Mouse (Mus musculus) ovary, postnatal 36 days (tissue): ENCODE results near the gene Cacng5.

Experiments
- DNase-seq: peaks from one replicate; pipeline ENCODE4 v3.0.0; 2022; ENCODE audit warnings: low spot score, mixed read lengths

Gene Cacng5

GRCm38 (mm10) chr11:107914634-107915226, at the start of gene Cacng5:
Gene Cacng5, minus strand, starts transcription at chr11:107915055.
- DNase-seq, result peak; percentile 10

DNA sequence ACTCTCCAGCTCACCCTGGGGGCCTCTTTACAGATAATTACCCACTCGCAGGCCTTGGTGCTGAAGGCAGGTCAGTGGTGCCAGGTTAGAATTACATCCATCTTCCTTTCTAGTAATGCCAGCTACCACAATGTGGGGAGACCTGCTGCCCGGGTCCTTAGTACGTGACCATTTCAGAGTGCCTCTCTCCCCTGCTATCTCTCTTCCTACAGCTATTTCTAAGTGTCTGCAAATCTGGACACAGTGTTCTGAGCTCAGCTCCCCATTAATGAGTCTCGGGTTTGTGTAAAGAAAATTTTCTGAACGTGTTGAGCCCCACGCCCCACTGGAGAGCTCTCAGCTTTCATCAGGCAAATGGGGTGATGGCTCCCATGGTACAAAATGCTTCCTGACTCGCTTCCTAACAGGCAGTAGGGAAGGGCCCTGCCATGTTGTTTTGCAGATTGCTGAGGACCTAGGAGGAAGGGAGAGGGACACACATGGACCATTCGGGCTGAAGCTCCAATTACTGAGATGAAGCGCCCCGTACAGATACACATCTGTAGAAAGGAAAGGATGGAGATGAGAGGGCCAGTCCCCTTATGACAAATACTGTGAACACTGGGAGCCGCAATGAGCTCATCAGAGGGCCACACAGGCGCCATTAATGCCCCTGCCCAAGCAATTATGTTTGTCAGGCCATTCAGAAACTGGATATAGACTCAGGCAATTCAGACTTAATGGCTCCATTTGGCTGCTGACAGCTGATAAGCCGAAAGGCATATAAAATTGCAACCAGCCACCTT, 42.9 kb upstream of the Cacng5 start:
- no peak for DNase-seq

DNA sequence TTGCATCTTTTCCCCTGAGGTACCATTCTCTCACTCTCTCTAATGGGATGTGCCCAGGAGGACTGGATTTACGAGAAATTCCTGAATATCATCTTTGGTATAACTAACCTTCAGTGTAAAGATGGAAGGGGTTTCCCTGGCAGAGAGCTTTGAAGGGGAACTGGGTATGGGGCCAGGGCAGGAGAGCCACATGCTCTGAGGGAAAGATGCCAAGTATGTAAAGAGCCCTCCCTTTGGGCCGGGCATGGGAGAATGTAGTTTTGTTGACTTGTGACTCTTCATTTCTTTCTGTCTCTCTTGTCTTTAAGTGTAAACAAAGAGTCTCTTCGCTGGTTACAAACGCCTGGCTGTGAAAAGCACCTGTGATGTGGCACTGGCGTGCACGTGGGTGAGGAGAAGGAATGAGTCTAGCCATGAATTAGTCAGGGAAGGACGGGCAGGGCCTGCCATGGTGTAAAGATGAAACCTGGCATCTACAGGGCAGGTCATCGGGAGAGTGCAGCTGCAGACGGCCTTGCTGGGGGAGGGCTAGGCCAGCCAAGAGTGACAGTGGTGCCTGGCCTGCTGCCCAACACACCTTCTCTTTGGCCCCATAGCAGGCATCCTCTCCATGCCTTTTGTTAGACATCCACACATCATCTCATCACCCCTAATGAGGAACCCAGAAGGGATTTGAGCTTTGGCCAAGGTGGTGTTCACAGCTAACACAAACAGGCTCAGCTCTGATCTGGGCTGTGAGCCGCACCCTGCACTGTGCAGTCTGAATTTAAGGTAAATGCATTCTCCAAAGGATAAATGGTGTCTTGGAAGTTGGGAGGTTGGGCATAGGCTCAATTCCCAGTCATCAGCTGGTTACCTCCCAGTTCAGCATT, 40.6 kb upstream of the Cacng5 start:
- DNase-seq, result no peak

GRCm38 (mm10) chr11:107951431-107951830, 36.6 kb upstream of the Cacng5 start:
- no peak for DNase-seq

DNA sequence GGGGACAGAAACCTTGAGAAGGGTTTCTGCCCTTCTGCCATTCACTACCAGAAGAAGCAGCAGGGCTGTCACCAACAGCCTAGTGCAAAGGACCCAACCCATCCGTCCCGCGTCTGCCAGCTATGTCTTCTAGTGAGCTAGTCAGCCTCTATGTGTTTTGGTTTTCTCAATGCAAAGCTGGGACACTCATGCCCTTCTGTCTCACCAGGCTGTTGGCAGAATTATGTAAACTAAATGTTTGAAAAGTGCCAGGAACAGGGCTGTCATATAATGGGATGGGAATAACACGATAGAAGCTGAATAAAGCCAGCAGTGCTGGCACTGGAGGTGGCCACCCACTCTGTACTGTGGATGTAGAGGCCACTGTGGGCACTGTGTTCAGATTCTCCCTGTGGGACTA, 35.8 kb upstream of the Cacng5 start:
- DNase-seq, result no peak

DNA sequence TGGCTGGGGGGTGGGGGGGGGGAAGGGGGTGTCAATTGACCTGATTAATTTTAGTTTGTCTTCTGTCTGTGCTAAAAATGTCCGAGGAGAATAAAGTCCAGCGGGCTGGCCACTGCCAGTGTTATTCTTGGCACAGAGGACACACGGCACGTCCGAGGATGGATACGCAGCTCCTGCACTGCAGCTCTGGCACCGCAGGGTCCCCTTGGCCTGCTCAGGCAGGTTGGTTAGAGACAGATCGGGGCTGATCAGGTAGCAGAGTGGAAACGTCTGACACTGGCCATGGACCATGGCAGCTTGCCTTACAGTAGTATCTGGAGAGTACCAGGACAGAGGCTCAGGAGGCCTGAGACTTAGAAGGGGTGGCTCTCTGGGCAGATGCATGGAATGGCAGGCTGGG, 35.4 kb upstream of the Cacng5 start:
- DNase-seq, result no peak

- DNase-seq, result no peak
Observed at GRCm38 (mm10) chr11:107947951-107948350, 33.1 kb upstream of the Cacng5 start.

DNA sequence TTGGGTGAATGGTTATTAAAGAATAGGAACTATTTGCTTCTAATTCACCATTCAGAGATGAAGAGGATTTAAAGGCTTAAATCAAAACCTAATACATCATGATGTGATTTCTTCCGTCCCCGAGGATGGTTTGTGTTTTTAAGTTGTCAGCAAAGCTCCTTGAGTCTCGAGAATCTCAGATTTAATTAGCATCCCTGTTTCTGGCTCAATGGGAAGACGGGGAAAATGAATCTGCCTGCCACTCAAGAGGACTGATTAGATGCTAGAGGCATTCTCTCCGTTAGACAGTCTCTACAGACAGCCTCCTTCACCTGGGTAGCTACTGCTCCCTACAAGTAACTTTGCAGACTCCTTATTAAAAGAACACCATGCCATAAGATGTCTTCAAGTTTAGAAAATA, 32.0 kb upstream of the Cacng5 start:
- DNase-seq, result no peak

GRCm38 (mm10) chr11:107936929-107937328, 22.1 kb upstream of the Cacng5 start:
- DNase-seq, result no peak

DNA sequence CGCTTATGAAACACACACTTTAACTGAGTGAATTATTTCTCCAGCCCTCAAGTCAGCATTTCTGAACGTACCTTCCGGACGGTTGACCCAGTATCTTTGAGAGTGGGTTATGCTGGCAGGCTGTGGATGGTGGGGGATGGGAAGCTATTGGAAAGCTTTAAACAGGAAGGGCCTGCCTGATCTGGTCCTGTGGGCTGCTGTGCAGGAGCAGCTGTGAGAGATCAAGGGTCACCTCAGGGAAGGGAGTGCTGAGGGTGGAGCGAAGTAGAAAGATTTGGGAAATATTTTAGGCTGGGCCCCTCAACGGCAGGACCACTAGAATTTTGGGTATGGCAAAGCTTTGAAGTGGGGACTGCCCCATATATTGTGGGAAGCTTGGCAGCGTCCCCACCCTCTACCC, 16.9 kb upstream of the Cacng5 start:
- no peak for DNase-seq

- no peak for DNase-seq
Observed at GRCm38 (mm10) chr11:107931288-107931687, 16.4 kb upstream of the Cacng5 start.

GRCm38 (mm10) chr11:107929712-107930111, 14.9 kb upstream of the Cacng5 start:
- DNase-seq, result no peak

DNA sequence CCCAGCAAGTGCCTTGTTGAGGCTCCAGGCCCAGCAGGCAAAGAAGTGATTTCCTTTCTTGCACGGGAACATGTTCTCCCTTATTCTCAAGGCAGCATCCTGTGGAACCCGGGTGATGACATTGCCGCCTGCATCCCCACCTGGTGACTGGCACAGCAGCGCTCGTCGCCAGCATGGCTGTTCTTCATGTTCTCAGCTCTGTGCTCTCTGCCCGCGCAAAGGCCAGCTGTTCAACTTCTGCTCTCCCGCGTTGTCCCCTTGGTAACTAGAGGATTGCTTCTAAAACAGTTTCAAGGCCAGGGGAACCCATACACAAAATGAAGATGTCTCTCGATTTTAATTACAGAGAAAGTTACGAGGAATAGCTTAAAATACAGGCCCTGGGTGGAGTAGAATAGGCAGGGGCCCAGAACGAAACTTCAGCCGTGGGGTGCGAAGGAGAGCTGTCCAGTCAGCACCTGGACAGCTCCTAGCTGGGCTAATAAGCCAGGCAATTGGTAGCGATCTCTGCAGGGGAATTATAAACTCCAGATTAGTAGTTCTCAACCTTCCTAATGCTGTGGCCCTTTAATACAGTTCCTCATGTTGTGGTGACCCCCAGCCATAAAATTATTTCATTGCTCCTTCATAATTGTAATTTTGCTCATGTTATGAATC, 5.1 kb upstream of the Cacng5 start:
- peak; percentile 24 for DNase-seq

DNA sequence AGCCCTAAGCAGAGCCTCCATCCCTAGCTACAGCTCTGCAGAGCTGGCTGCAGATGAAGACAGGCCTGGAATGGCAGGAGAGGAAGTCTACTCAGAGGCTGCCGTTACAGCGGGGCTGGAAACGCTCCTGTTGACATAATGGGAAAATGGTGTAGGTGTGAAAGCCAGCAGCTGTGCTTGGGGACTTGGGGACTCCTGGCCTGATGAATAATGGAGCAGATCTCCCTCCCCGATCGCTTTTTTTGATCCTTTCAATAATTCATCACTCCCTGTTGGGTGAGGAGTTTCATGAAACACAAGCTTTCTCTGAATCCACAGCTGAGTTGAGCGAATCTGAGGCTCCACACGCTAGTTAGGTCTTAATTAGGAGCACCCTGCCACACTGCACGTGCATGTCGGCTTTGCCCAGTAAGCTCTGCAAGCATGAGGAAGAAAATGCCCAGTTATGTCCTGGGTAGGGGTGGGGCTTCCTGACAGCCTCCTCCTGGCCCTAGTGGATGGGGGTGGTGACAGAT, 2.9 kb upstream of the Cacng5 start:
- DNase-seq, result no peak

DNA sequence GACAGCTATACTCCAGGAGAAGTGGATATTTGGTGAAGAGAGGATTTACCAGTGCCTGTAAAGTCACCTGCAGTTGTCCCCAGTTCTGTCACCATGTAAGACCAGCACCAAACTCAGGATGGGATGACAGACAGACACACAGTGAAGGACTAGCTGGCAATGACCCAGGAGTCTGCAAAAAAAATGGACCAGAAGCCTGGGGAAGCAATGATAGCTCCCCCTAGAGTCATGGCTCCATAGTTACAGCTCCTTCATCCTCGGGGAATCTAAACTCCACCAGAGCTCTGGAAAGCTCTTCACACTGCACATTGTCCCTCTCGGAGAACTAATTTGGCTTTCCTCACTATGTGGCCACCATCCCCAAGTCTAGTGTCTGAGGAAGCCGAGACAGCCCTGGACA, 1.5 kb downstream of the Cacng5 start:
- no peak for DNase-seq

GRCm38 (mm10) chr11:107905364-107905763, 9.5 kb downstream of the Cacng5 start:
- DNase-seq, result no peak

DNA sequence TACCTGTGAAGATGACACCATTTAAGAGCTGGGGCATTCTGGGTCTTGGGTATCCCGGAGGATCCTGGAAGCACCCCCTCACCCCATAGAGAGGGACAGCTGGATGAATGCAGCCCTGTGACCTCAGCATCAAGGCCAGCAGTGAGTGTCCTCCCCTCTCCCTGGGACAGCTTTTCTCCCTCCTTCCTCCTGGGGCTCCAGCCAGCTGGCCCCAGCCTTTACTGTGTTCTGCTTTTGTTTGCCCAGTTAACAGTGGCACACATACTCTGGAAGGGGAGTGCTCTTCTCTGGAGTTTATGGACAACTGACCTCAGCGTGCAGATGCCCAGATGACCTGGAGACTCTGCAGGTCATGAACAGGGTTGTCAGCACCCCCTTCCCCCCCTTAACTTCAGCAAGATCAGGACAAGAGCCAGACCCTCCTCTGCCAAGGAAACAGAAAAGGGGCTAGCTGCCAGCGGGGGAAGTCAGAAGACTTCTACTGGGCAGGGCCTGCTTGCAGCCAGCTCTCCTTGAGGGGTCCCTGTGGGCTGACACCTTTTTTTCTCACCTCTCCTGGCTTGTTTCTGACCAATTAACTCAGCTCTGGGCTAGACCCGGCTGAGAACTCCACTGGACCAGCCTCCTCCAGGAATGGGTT, 10.8 kb downstream of the Cacng5 start:
- DNase-seq, result peak; percentile 41

GRCm38 (mm10) chr11:107900470-107900869, 14.4 kb downstream of the Cacng5 start:
- DNase-seq, result no peak

GRCm38 (mm10) chr11:107898698-107899097, 16.2 kb downstream of the Cacng5 start:
- no peak for DNase-seq

DNA sequence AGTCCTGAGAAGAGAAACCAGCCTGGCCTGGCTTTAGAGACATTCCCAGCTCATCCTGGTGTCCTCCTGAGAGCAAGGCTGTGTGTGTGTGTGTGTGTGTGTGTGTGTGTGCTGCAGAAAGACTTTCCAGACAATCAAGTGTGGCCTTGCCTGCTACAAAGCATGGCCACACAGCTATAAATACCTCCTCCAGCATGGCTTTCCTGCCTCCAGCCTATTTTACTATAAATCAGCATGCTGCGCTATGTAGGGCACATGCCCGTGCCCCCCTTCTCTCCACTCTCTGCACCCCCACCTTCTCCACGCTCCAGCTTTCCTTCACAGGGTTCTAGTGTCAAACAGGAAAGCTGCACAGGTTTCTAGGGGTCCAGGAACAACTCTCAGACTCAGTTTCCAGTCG, 19.2 kb downstream of the Cacng5 start:
- no peak for DNase-seq

GRCm38 (mm10) chr11:107891377-107891776, 23.5 kb downstream of the Cacng5 start:
- DNase-seq, result no peak

DNA sequence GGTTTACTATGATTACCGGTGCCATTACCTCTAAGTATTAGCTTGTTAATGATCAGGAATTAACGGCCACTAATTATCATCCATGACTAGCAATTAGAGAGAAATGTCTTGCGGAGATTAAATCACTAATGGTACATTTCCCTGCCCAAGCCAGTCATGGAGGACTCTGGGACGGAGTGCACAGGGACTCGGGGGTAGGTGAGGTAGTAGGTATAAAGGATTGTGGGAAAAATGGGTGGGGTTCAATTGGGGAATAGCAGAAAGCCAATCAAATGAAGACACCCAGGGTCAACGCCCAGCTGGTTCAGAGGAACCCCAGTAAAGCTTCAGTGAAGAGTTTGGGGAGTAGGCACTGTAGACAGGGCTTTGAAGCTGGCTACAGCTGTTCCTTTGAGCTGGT, 27.5 kb downstream of the Cacng5 start:
- DNase-seq, result no peak
